Mouse (Mus musculus) WW6 (cell line): ENCODE results near the gene Itgb6.

Experiments used
- DNase-seq: peaks from one replicate; pipeline ENCODE4 v3.0.0-alpha.2; 2013; ENCODE audit warnings: low read depth, low spot score

Itgb6 gene

DNA sequence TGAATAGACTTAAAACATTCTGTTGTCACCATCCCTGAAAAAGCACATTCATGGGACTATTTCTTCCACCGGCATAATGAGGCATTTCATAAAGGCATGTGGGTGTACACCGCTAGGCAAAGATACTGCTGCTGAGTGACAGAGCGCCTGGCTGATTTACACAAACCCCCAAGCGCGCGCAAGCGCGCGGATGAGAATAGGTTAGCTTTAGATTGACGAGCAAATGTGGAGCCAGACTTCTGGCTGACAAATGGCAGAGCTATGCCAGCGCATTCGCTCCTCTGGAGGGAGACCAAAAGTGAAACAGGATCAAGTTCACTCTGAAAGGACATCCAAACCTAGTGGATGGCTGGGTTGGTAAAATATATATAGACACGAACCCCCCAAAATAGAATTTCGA, at the start of gene Itgb6:
Gene Itgb6, minus strand, starts transcription at position 130 of the 400 bp plus-strand sequence.
- DNase-seq, result no peak

DNA sequence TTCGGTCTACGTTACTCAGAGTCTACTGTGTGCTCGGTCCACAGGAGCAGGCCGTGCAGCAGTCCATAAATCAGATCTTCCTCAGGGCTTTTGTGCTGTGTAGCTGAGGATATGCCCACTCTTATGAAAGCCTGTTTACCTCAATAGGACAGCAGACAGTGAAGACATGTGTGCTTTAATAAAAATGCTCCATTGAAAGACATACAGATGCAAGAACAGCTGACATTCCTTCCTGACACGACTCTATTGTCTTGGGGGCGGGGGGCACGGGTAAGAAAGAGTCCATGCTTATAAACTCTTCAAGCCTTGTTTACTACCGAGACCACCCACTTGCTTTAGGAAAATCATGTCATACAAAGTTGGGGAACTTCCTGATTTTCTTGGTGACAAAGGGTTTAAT, 44.0 kb upstream of the Itgb6 start:
- no peak for DNase-seq

DNA sequence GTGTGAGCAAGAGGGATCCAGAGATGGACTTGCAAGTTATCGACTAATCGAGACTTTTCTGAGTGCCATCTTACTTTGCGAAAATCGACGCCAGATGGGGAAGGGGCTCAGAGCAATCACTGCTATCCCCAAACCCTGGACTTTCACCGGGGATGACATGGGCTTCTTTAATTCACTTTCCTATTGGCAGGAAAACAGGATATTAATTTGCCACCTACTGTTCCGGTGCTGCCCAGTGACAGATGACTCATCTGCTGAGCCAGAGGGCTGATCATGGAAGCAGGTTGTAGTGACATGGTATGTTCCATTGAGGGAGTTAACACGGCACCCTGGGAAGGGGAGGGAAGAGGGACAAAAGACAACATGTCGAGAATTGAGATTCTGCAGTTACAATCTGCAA, 33.8 kb upstream of the Itgb6 start:
- no peak for DNase-seq

DNA sequence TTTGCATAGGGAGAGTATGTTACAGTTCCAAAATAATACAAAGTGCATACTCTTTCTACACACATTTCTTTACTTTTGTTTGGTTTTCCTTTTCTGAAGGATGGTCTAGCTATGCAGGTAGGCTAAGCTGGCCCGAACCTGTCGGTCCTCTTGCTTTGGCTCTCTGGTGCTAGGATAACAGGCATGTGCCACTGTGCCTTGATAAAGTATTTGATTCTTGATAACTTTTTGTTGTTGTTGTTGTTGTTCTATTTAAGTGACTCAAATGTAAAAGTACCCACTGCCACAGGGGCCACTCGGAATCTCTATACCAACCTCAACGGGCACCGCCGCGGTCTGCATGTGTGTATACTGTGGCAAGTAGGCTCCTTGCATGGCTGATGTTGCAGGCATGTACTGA, 32.7 kb upstream of the Itgb6 start:
- DNase-seq, result no peak

DNA sequence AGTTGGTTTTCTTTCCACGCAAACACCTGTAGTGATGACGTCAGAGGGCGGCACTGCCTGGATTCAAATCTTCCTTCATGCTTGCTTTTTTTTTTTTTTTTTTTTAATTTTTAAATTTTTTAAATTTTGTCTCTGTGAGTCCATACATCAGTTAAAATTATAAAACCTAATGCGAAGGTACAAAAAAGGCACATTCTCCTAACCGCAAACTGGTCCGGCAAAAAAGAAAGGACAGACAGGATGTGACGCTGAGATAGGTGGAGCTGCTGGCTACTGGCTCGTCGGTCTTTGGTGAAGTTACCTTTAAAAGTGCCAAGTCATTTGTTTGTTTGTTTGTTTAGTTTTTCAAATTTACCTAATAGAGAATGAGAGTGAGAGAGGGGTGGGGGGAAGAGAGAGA, 28.8 kb upstream of the Itgb6 start:
- DNase-seq, result no peak

DNA sequence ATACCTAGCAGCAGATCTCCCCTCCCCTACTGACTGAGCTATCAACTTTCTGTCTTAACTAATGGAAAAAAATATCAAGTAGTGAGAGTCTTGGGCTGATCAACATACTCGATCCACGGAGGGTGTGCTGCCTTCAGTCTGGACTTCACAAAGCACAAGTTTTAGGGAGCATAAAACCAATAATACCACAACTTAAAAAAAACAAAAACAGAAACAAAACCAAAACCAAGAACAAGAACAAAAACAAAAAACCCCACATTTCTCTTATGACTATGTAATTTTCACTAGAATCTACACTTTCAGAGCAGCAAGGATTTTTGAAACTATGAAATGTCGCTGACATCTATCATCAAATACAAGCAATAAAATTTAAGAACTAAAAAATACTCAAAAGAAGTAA, 28.1 kb upstream of the Itgb6 start:
- no peak for DNase-seq

DNA sequence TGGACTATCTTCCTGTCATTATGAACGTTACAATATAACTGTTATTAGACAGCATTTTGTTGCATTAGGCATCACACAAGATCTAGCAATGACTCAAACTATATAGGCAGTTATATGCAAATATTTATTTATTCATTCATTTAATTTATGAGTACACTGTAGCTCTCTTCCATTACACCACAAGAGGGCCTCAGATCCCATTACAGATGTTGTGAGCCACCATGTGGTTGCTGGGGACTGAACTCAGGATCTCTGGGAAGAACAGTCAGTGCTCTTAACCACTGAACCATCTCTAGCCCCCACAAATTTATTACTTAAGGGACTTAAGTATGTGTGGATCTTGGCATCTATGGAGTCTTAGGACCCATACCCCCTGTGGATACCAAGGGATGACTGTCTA, 26.1 kb upstream of the Itgb6 start:
- no peak for DNase-seq

DNA sequence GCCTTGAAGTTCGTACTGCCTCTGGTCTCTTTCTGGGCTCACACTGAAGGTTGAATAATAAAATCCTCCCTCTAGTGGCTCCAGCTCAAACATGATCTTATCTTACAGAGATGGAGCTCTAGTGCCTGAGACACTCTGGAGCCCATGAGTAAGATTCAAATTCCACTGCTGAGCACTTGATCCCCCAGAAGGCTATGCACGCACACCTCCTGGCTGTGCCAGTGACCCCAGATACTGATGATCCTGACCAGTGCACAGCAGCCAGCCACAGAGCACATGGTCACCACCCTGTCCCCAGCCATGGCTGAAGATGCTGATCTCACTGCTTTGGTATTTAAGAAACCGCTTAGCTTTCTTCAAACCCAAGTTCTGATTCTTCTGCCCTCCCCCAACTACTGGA, 25.1 kb upstream of the Itgb6 start:
- DNase-seq, result no peak

DNA sequence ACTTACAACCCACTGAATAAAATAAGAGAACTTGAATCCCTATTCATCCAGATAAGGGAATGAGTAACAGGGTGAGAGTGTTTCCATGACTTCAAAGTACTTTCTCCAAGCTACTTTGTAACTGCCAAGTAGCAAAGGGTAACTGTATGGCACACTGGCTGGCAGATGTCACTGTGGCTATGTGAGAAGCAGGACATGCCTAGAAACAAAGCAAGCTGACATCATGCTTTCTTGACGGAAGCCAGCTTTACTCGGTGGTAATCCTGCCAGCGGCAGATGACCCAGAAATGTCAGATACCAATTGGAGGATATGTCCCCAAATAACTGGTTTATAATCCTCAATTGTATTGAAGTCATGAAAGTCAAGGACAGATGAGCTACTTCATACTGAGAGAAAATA, 22.2 kb upstream of the Itgb6 start:
- no peak for DNase-seq

DNA sequence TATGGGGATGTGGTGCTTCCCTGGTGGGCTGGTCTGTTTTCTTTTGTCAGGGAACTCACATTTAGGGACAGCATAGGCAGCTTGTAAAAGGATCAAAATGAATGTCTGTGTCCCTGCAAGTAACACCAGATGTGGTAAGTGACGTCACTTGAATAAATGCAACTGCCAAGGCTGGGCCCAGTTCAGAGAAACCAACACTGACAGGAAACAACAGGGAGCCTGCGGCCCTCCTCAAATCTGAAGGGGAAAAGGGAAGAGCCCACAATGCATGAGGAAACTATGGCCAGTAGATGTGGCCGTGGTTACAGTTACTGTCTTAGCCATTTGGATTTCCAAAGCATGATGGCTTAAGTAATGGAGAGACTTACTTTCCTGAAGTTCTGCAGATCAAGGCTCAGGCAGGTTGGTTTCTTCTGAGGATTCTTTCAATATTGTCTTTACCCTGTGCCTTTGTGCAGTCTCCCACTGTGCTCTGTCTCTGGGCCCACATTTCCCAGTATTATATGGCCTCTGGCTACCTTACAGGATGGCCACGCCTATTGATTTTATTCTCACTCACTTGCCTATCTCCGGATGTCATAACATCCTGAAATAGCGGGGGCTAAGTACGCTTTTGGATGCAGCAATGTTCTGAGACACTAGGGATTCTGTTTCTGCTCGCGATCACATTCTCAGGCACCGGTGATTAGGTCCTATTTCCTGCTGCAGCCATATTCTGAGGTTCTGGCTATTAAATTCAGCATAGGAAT, 17.1 kb upstream of the Itgb6 start:
- no peak for DNase-seq

DNA sequence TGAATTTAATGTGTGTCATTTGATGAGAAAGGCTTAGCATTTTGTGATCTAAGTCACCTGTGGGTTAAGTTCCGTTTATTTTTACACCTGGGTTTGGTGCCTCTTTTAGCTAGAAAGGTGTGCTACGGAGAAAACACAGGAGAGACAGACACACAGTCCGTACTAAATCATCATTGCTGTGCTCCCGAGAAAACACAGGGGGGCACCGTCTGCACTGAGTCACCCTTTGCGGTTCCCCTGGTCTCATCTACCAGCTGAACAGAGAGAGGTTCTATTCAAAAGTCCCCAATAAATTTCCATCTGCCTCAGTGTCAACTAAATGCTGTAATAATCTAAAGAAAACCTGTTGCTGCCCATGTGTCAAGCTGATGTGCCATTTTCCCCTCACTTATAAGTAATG, 8.5 kb upstream of the Itgb6 start:
- DNase-seq, result no peak

DNA sequence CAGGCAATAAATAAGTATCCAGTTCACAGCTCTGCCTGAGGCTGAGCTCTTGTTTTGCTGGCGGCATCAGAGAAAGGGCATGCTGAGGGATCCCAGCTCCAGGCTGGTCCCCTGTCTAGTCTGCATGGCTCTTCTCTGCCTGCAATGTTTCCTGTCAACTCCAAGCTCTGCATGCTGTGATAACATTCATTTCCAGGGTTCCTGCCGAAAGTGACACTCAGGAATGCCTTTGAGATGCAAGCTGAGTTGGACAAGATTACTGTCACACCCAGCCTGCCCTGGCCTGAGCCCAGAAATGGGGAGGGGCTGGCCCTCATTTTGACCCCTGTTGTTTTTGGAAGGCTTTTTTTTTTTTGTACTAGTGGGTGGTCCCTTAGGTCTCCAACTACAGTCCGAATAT, 7.6 kb upstream of the Itgb6 start:
- no peak for DNase-seq

DNA sequence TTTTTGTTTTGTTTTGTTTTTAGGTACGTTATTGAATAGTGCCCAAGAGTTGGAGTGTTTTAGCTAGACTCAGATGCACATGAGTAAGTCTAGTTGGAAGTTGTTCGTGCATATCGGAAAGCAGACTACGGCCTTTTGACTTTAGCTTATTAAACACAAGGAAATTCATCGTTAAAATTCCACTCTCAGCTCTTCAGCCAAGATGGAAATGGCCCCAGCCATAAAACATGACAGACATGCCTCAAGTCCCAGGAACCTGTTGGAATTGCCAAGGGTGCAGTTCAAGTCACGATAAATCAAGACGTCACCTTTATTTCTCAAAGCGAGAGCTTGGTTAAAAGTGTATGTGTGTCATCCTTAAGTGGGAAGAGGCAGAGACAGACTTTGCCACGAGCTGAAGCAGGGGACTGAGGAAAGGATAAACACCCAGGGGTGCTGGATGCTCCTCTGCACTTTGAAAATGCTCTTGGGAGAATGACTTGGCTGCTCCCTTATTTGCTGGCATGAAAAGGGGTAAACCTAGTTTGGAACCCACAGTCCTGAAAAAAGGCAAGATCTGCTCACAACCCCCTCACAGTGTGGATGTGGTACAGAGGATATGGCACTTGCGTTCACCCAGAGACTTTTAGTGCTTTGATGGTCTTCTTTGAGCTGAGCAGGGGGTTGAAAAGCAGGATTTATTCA, 6.6 kb upstream of the Itgb6 start:
- DNase-seq, result no peak

DNA sequence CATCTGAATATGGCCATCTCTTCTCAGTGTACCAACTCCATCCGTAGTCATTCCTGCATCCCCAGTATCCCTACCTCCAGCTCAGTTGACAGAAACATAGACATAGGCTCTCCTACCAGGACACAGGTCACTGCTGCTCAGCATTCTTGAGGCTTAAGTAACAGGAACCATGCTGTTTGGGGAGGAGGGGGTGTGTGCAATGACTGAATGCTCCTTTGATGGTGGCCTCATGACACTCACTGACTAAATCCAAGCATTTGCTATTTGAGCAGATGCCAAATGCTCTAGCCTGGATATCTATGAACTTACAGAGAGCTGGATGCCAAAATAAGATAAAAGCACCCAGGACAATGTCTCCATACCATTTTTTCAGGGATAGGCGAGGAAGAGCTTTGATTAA, 2.2 kb upstream of the Itgb6 start:
- DNase-seq, result no peak

DNA sequence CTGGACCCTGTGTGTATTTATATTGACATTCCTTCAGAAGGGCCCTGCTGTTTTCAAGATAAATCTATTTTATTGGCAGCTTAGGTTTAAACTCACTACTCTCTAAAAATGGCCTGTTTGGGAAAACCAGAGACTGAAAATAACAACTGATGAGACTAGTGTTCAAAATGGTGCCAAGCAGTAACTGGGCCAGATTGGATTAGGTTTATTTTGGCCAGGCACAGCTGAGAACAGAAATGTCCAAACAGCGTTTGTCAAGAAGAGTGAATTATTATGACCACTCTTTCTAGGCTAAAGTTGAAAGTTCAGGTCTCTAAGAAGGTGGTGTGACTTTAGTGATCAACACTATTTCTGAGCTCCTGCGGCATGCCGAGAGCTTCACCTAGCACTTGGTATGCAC, 524 bp upstream of the Itgb6 start:
- DNase-seq, result no peak

DNA sequence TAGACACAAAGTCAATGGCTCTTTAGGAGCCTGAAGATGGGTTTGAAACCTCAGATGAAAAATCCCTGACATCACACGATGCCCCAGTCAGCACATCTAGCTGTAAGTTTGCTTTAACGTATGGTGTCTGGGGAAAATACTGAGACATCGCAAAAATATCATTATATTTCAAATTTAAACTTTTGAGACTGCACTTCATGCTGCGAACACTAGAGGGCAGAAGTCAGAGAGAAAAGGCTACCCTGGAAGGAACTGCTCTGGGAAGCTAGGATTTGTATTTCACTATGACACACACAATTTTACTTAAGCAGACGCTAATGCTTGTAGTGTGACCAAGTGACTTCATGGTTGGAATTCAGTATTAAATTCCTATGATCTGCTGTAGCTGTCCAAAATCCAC, 1.5 kb downstream of the Itgb6 start:
- DNase-seq, result no peak

DNA sequence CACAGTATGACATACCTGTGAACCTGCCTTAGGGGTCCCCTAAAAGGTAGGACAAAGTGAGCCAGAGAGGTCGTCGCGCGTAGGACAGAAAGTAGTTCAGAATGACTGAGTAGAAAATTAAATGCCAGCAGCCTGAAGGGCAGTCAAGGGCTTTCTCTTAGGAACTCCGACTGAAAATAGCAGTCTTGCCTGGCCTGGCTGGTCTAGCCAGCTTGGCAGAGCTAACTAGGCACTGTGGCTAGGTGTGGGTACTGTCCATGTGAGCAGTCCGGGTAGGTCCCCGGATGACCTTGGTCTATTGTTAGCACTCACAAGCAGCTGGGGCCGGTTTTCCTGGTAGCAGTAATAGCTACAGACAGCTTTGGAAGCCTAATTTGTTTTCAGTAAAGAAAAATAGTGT, 2.2 kb downstream of the Itgb6 start:
- no peak for DNase-seq

DNA sequence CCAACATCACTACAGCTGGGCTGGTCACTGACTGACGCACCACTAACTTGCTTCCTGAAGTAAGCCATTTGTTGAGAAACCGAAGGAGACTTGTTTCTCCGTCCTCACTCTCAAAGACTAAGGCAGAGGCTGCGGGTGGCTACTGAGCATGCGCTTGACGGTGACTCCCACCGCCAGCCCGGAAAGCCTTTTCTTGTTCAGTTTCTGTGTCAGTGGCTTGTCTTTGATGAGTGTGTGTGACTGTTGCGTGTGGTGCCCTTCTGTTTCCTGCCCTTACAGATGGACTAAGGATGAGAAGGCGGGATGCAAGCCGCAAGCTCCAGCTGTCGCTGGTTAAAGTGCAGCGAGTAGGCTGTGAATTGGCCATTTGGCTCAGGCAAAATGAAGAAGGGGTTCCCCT, 5.1 kb downstream of the Itgb6 start:
- no peak for DNase-seq

DNA sequence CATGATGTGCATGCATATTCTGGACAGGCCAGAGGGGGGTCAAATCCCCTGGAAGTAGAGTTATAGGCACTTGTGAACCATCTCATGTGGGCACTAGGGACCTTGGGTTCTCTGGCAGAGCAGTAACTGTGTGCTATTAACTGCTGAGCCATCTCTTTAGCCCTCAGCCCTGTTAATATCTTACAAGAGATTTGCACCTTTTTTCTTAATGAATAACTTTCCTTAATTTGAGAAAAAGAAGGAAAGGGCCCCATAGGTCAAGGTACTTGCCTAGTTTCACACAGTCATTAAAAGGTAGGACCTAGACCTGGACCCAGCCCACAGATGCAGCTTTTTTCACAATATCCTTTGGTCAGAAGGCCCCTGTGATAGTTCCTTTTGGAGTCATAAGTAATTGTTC, 5.9 kb downstream of the Itgb6 start:
- DNase-seq, result no peak

DNA sequence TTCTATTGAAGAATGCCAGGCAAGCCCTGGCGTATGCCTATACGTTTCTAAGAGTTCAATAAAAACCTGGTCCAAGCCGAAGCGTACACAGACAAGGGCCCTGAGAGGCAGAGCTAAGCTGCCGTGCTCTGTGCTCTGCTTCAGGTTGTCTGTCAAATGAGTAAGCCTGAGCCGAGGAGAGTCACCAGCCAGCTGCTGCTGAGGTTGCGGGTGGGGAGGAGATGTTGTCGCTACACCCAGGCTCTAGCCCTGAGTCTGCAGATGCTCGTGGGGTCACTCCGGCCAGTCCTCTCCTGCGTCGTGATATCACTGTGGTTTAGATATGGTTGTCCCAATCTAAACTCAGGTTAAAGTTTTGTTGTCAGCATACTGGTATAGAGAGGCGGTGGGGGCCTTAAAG, 6.7 kb downstream of the Itgb6 start:
- no peak for DNase-seq

DNA sequence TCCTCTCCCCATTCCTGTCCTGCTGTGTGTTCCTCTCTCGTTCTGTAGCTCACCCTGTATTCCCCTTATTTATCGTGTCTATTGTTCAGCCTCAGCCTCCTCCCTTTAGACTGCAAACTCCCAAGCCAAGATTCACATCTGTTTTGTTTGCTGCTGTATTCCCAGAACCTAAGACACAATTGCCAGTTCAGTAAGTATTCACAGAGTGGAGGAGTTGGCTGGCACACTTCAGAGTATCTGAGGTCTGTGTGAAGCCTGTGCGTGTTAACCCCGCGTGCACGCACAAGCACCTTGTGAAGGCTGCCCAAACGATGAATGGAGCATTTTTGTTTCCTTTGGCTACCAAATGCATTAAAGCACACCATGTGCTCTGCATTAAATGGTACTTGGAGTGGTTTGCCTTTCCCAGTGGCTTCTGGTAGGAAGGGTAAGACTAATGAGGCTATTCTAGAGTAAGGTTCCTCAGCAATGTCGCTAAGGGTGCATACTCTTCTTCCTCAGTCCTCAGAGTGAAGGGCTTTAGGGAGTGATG, 7.4 kb downstream of the Itgb6 start:
- DNase-seq, result no peak

DNA sequence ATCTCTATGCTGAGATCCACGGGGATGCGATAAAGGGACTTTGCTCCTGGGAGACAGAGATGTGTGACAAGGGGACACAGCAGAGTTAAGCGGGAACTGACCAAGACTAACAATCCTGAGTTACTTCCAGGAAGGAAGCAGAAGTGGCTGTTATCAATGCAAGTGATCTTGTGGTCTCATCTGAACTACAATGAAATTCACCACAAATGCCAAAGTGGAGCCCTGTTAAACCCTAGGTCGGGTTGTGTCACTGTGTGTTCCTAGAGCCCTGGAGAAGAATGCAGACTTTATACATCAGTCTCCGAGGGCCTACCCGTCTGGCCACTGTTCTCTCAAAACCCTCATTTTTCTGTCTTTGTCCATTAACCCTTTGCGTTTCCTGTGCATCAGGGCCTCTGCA, 8.0 kb downstream of the Itgb6 start:
- no peak for DNase-seq

DNA sequence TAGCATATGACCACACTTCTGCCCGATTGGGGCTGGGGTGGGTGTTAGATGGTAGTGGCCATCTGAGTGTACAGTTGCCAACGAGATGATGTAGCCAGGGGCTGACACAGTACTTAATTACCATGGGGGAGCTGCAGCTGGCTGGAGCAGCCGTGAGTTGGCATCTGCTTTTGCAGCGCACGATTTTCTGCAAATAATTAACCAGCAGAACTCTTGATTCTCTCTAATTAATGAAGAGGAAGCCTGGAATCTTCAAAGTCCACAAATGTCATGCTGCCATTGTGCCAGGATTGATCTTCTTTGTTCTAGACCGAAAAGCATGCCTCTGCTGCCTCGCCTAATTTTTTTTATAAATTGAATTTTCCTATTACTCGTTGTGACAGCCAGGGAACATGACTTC, 8.6 kb downstream of the Itgb6 start:
- DNase-seq, result no peak
